ENCODE assay signal across 9 mouse cellular contexts in genomic region chr7:62406573-62407050, GRCm38 (mm10). TPM values are rescaled to one million over a fixed set of nuclear protein-coding genes. Genes with fewer than 3 reads are reported as not detected.
DNase-seq lines count a peak whose midpoint lies in the region; ATAC-seq and TF ChIP-seq lines count a peak whose summit lies in the region.
"Had no signal": no experiment of that assay in that cellular context is flagged by ENCODE, and none has a peak within 500 bp of the region (broad histone marks: within the 10 kb centered on the region; RNA-seq: fewer than 3 reads in every experiment).

No protein-coding gene starts in this region.

- H3K4me2 ChIP-seq in embryonic facial prominence, embryonic 11.5 days (ENCODE audit: low read depth, low read length) = peak overlapping the region; percentile 42
- H3K4me2 ChIP-seq in hindbrain, postnatal 0 days (ENCODE audit: low read depth, low read length) = peak overlapping the region; percentile 52

- H3K9me3 ChIP-seq in embryonic facial prominence, embryonic 11.5 days (replicated peaks; ENCODE audit: control insufficient read depth, low read length) = no peaks in the 10 kb centered on the region
- 0 out of 2 replicates have a peak, but pooled peaks cover 3% of the 10 kb centered on the region for H3K9me3 ChIP-seq in hindbrain, postnatal 0 days (ENCODE audit: low read length)

- DNase-seq in left cerebral cortex, postnatal 10 days (ENCODE audit: extremely low spot score in 1 of 2, low spot score in 2 of 2) = peak; percentile 23 to 56
- no peak for DNase-seq in left cerebral cortex, adult 18-20 months (ENCODE audit: low spot score in 2 of 2)
- DNase-seq in embryonic facial prominence, embryonic 11.5 days (ENCODE audit: low spot score) = peak; percentile 58
- DNase-seq in hindbrain, postnatal 0 days (ENCODE audit: low spot score) = peak; percentile 61
- DNase-seq in retina, embryonic 14.5 days (ENCODE audit: low spot score) = peak; percentile 65
- DNase-seq in gastrocnemius, postnatal 14 days = no peak
- DNase-seq in kidney, adult 2 months = no peak

- H3K27ac ChIP-seq in embryonic facial prominence, embryonic 11.5 days (replicated peaks; ENCODE audit: low read depth, low read length) = no peak overlapping the region
- no peak overlapping the region for H3K27ac ChIP-seq in hindbrain, postnatal 0 days
- H3K27ac ChIP-seq in kidney, adult 2 months (ENCODE audit: insufficient read depth, low read depth, low read length) = no peak overlapping the region

- H3K4me3 ChIP-seq in embryonic facial prominence, embryonic 11.5 days (ENCODE audit: low read depth, low read length) = peak overlapping the region; percentile 23
- H3K4me3 ChIP-seq in hindbrain, postnatal 0 days (ENCODE audit: low read length) = peak overlapping the region; percentile 29
- H3K4me3 ChIP-seq in kidney, adult 2 months (ENCODE audit: insufficient read depth, low read depth, low read length) = no peak overlapping the region

- H3K36me3 ChIP-seq in embryonic facial prominence, embryonic 11.5 days (replicated peaks; ENCODE audit: control insufficient read depth, insufficient read depth, low read depth, low read length) = no peaks in the 10 kb centered on the region
- H3K36me3 ChIP-seq in hindbrain, postnatal 0 days (ENCODE audit: insufficient read depth, low read length) = no peaks in the 10 kb centered on the region
- H3K36me3 ChIP-seq in kidney, adult 2 months (ENCODE audit: control insufficient read depth, insufficient read depth, low read length) = no peaks in the 10 kb centered on the region

- TF ChIP-seq POLR2A in kidney, adult 2 months (IDR thresholded peaks at IDR 0.05; ENCODE audit: low read depth, low read length) = no peak

- H3K9ac ChIP-seq in embryonic facial prominence, embryonic 11.5 days (replicated peaks; ENCODE audit: low read length) = no peak overlapping the region; the same call in 1 of the 2 replicates
- H3K9ac ChIP-seq in hindbrain, postnatal 0 days (replicated peaks; ENCODE audit: low read length) = peak overlapping the region; percentile 41

- WGBS in embryonic facial prominence, embryonic 11.5 days = 40% methylated on average over 19 of the region's 19 CpGs
- WGBS in hindbrain, postnatal 0 days = 34% methylated on average over 19 of the region's 19 CpGs
- 54% methylated on average over 19 of the region's 19 CpGs for WGBS in kidney, adult 2 months

- H3K4me1 ChIP-seq in embryonic facial prominence, embryonic 11.5 days (ENCODE audit: control insufficient read depth, insufficient read depth, low read length) = no peaks in the 10 kb centered on the region
- no peaks in the 10 kb centered on the region for H3K4me1 ChIP-seq in hindbrain, postnatal 0 days (ENCODE audit: insufficient read depth, low read length)
- no peaks in the 10 kb centered on the region for H3K4me1 ChIP-seq in kidney, adult 2 months (ENCODE audit: control insufficient read depth, insufficient read depth, low read length)

- no peaks in the 10 kb centered on the region for H3K27me3 ChIP-seq in embryonic facial prominence, embryonic 11.5 days (ENCODE audit: control insufficient read depth, insufficient read depth, low read length)
- no peaks in the 10 kb centered on the region for H3K27me3 ChIP-seq in hindbrain, postnatal 0 days (ENCODE audit: insufficient read depth, low read length)
- no peaks in the 10 kb centered on the region for H3K27me3 ChIP-seq in kidney, adult 2 months (replicated peaks; ENCODE audit: control insufficient read depth, insufficient read depth, low read length)

- peak; percentile 73; the same call in 1 of the 2 replicates for ATAC-seq in embryonic facial prominence, embryonic 11.5 days (replicated peaks; ENCODE audit: insufficient number of reproducible peaks, low FRiP score, low TSS enrichment, low read depth)
- peak; percentile 82 for ATAC-seq in hindbrain, postnatal 0 days

- TF ChIP-seq CTCF in hindbrain, postnatal 0 days (IDR thresholded peaks at IDR 0.05; ENCODE audit: low read depth) = no peak
- no peak for TF ChIP-seq CTCF in kidney, adult 2 months (conservative IDR thresholded peaks at IDR 0.05; ENCODE audit: insufficient read depth, insufficient read length, low read depth, low read length)

- intact Hi-C loops in left cerebral cortex, postnatal 10 days (cut with DNase I) = no loop called here
- intact Hi-C loops in gastrocnemius, postnatal 14 days (cut with DNase I; ENCODE audit: low total_unique reads) = no loop called here

RNA-seq across cellular contexts. Expression of gene Mkrn3, which starts 13.3 kb away (rescaled TPM):
- 10 to 100 TPM; 17.5 to 20.7 TPM for total RNA-seq in left cerebral cortex, postnatal 10 days (2021)
- total RNA-seq in left cerebral cortex, adult 18-20 months (2021) = under 1 TPM; 0.33 to 0.56 TPM
- polyA plus RNA-seq in embryonic facial prominence, embryonic 11.5 days (2014; fragmentation: Nextera tagmentation; extraction: Ambion mirVana) = 10.6 and 10.7 TPM in 2 replicates
- total RNA-seq in hindbrain, postnatal 0 days (2014; rRNA removed) = 36.5 and 37.8 TPM in 2 replicates
- polyA plus RNA-seq in hindbrain, postnatal 0 days (2015; fragmentation: Nextera tagmentation; extraction: Ambion mirVana) = 27.0 and 27.8 TPM in 2 replicates
- under 1 TPM; 0.33 to 0.42 TPM for total RNA-seq in gastrocnemius, postnatal 14 days (2021)
- 0.56 and 0.77 TPM in 2 replicates for polyA plus RNA-seq in kidney, adult 2 months (2012; rRNA removed)

RNA-seq across cellular contexts. Expression of gene Magel2, which starts 29.8 kb away (rescaled TPM):
- total RNA-seq in left cerebral cortex, postnatal 10 days (2021) = 1 to 10 TPM; 6.3 to 6.8 TPM
- 1 to 10 TPM; 1.3 to 1.5 TPM for total RNA-seq in left cerebral cortex, adult 18-20 months (2021)
- polyA plus RNA-seq in embryonic facial prominence, embryonic 11.5 days (2014; fragmentation: Nextera tagmentation; extraction: Ambion mirVana) = 8.6 and 8.8 TPM in 2 replicates
- total RNA-seq in hindbrain, postnatal 0 days (2014; rRNA removed) = 17.4 and 18.1 TPM in 2 replicates
- 10.5 and 10.6 TPM in 2 replicates for polyA plus RNA-seq in hindbrain, postnatal 0 days (2015; fragmentation: Nextera tagmentation; extraction: Ambion mirVana)
- under 1 TPM; 0.21 to 0.47 TPM for total RNA-seq in gastrocnemius, postnatal 14 days (2021)
- 0.02 TPM in 1 of 2 replicates, not detected in the other for polyA plus RNA-seq in kidney, adult 2 months (2012; rRNA removed)
- total RNA-seq: liver, adult 2 months had no signal
- polyA plus RNA-seq: liver, adult 2 months; small intestine, adult 2 months had no signal

RNA-seq across cellular contexts. Expression of gene Peg12, which starts 57.7 kb away (rescaled TPM):
- 1 to 10 TPM; 1.2 TPM for total RNA-seq in left cerebral cortex, postnatal 10 days (2021)
- under 1 TPM; 0.14 to 0.23 TPM for total RNA-seq in left cerebral cortex, adult 18-20 months (2021)
- polyA plus RNA-seq in embryonic facial prominence, embryonic 11.5 days (2014; fragmentation: Nextera tagmentation; extraction: Ambion mirVana) = 48.5 and 49.7 TPM in 2 replicates
- total RNA-seq in hindbrain, postnatal 0 days (2014; rRNA removed) = 6.5 and 10.1 TPM in 2 replicates
- 10.3 and 11.5 TPM in 2 replicates for polyA plus RNA-seq in hindbrain, postnatal 0 days (2015; fragmentation: Nextera tagmentation; extraction: Ambion mirVana)
- total RNA-seq in gastrocnemius, postnatal 14 days (2021) = 1 to 10 TPM; 1.9 to 2.6 TPM
- polyA plus RNA-seq in kidney, adult 2 months (2012; rRNA removed) = 0.30 and 0.35 TPM in 2 replicates

Comparison
In these comparisons a context has a peak if more than half of its experiments do, and no peak if none do; other contexts are left out.
1. DNase-seq: peak in left cerebral cortex, postnatal 10 days (2 of 2), embryonic facial prominence, embryonic 11.5 days (single experiment), hindbrain, postnatal 0 days (single experiment) and retina, embryonic 14.5 days (single experiment); none in left cerebral cortex, adult 18-20 months (0 of 2), gastrocnemius, postnatal 14 days (single experiment) and kidney, adult 2 months (single experiment).
2. RNA of gene Mkrn3, which starts 13.3 kb away (total RNA-seq): 36.5 to 37.8 TPM in hindbrain, postnatal 0 days and 17.5 to 20.7 TPM in left cerebral cortex, postnatal 10 days; 0.33 to 0.56 TPM in left cerebral cortex, adult 18-20 months and 0.33 to 0.42 TPM in gastrocnemius, postnatal 14 days; every median in the first group is over 10 times any median in the second.